Comparison of ENCODE assay signal across 8 mouse cellular contexts in the genomic region with DNA sequence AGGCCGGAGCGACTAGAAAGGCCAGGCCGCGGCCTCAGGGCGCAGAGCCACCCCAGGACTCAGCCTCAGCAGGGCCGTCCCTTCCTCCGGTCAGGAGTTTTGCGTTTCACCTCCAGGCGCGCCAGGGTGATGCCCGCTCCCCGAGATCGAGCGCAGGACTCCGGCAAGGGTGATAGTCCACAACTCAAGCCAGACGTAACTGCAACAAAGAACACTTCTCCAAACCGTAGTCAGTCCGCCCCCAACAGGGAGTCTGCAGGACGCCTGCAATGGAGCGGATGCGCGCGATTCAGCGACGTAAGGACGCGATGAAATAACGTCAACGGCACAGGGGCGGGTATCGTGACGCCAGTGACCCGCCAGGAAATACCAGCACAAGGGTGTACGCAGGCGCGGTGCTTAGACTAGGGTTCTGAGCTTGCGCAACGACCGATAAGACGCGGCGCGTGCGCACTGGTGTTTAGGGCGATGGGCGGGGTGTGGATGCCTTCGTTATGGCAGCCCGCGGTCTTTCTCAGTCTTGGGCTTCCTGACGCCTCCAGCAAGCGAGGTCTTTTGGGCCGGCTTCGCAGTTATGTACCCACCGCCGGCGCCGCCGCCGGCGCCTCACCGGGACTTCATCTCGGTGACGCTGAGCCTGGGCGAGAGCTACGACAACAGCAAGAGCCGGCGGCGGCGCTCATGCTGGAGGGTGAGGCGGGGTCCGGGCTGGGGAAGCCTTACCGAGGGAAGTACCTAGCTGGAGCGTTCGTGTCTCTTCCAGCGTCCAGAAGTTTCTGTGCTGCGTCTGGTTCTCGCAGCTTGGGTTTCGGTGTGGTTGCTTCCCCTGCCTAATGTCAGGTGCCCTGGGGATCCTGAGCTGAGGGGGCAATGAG. TPM values are rescaled to one million over a fixed set of nuclear protein-coding genes. Genes with fewer than 3 reads are reported as not detected.
DNase-seq lines count a peak whose midpoint lies in the region; ATAC-seq lines count a peak whose summit lies in the region.

A gene (plus strand): TSS at position 53 of the 875 bp plus-strand sequence.

- peak within 1 kb of the TSS; percentile 91 for H3K4me2 ChIP-seq in hindbrain, embryonic 14.5 days (replicated peaks)

- peak within 1 kb of the TSS; percentile 98 for H3K4me3 ChIP-seq in hindbrain, embryonic 14.5 days (replicated peaks; ENCODE audit: low read length)

- WGBS in hindbrain, embryonic 14.5 days = under 1% methylated on average over 68 of the region's 78 CpGs

- peaks cover 15% of the 10 kb centered on the region for H3K4me1 ChIP-seq in hindbrain, embryonic 14.5 days (replicated peaks; ENCODE audit: control insufficient read depth, insufficient read depth, low read length)

- no peaks in the 10 kb centered on the region for H3K9me3 ChIP-seq in hindbrain, embryonic 14.5 days (ENCODE audit: control insufficient read depth, low read length)

- peak; percentile 99 for DNase-seq in R1 (ENCODE audit: low read depth, low spot score)
- DNase-seq in cerebellum, postnatal 25 days = peak; percentile 99
- DNase-seq in frontal cortex, postnatal 25 days (ENCODE audit: low spot score in 2 of 2) = peak; percentile 98 to 100
- DNase-seq in hindbrain, embryonic 14.5 days (ENCODE audit: low spot score) = peak; percentile 100
- DNase-seq in layer of hippocampus, postnatal 36 days = peak; percentile 100
- peak; percentile 100 for DNase-seq in lung, postnatal 36 days
- peak; percentile 99 for DNase-seq in retina, postnatal 1 day
- peak; percentile 99 for DNase-seq in urinary bladder, adult 18-20 months (ENCODE audit: low spot score in 2 of 2)

- H3K27ac ChIP-seq in hindbrain, embryonic 14.5 days = peak within 1 kb of the TSS; percentile 94

- H3K36me3 ChIP-seq in hindbrain, embryonic 14.5 days (replicated peaks; ENCODE audit: control insufficient read depth, insufficient read depth) = peaks cover 36% of the 10 kb centered on the region

- ATAC-seq in hindbrain, embryonic 14.5 days (ENCODE audit: low FRiP score) = peak; percentile 98

- H3K27me3 ChIP-seq in hindbrain, embryonic 14.5 days (ENCODE audit: control insufficient read depth, insufficient read depth, low read length) = no peaks in the 10 kb centered on the region

- H3K9ac ChIP-seq in hindbrain, embryonic 14.5 days = peak within 1 kb of the TSS; percentile 97

RNA-seq across cellular contexts. Expression of the gene that starts here (rescaled TPM):
- polyA plus RNA-seq in hindbrain, embryonic 14.5 days (2014; fragmentation: Nextera tagmentation; extraction: Ambion mirVana) = 51.6 and 66.0 TPM in 2 replicates
- 10 to 100 TPM; 50.6 to 52.3 TPM for total RNA-seq in layer of hippocampus, postnatal 36 days (2021)

Comparison
In these comparisons a context has a peak if more than half of its experiments do, and no peak if none do; other contexts are left out.
1. Peak in every context shown above with its lines: DNase-seq, ATAC-seq, H3K4me3 ChIP-seq and H3K27ac ChIP-seq.